Mouse (Mus musculus) embryonic facial prominence, embryonic 10.5 days (tissue): ENCODE data around the gene Mynn. TPM values are rescaled to one million over a fixed set of nuclear protein-coding genes. Genes with fewer than 3 reads are reported as not detected.

Source experiments
- DNase-seq: peaks from one replicate; pipeline ENCODE4 v3.0.0-alpha.2; 2017; ENCODE audit warnings: low spot score
- H3K27ac ChIP-seq: fragments of 300-500 bp; sonication (generic); replicated peaks from 2 replicates; pipeline ENCODE4 v1.5.1; 2016; ENCODE audit warnings: mild to moderate bottlenecking
- H3K27me3 ChIP-seq: fragments of 300-500 bp; sonication (generic); replicated peaks from 2 replicates; pipeline ENCODE4 v1.6.1; 2016; ENCODE audit warnings: low read depth, mild to moderate bottlenecking; ENCODE audit not compliant: poor library complexity, severe bottlenecking
- H3K36me3 ChIP-seq: fragments of 300-500 bp; sonication (generic); replicated peaks from 2 replicates; pipeline ENCODE4 v1.6.1; 2016; ENCODE audit warnings: mild to moderate bottlenecking, moderate library complexity
- H3K4me1 ChIP-seq: fragments of 300-500 bp; sonication (generic); 2 replicates; pipeline ENCODE4 v1.6.1; 2016
- H3K4me3 ChIP-seq: fragments of 300-500 bp; sonication (generic); 2 replicates; pipeline ENCODE4 v1.5.1; 2016; ENCODE audit warnings: mild to moderate bottlenecking, moderate library complexity
- H3K9me3 ChIP-seq: fragments of 300-500 bp; sonication (generic); 2 replicates; pipeline ENCODE4 v1.6.1; 2016; ENCODE audit warnings: mild to moderate bottlenecking
- WGBS: fragments of 180-500 bp; shearing (Covaris S2); methylation state at CpG from one replicate; pipeline ENCODE4 v1.1.7; 2016; 5-methylcytosine and 5-hydroxymethylcytosine counted together
- polyA plus RNA-seq: library from polyadenylated mRNA; unstranded; fragments of >200 nt; fragmentation: Nextera tagmentation; extraction: Ambion mirVana; gene quantifications from 2 replicates; pipeline ENCODE4 v1.2.1, GENCODE M21; 2016

Mynn gene
- polyA plus RNA-seq, 1 experiment from 2014 or later: 30.0 TPM

GRCm38 (mm10) chr3:30648466-30648865 is 46.6 kb downstream of the Mynn start:
- 93% methylated on average over 2 of the region's 2 CpGs for WGBS
- H3K4me3 ChIP-seq: no peak overlapping the region
- no peak for DNase-seq

DNA sequence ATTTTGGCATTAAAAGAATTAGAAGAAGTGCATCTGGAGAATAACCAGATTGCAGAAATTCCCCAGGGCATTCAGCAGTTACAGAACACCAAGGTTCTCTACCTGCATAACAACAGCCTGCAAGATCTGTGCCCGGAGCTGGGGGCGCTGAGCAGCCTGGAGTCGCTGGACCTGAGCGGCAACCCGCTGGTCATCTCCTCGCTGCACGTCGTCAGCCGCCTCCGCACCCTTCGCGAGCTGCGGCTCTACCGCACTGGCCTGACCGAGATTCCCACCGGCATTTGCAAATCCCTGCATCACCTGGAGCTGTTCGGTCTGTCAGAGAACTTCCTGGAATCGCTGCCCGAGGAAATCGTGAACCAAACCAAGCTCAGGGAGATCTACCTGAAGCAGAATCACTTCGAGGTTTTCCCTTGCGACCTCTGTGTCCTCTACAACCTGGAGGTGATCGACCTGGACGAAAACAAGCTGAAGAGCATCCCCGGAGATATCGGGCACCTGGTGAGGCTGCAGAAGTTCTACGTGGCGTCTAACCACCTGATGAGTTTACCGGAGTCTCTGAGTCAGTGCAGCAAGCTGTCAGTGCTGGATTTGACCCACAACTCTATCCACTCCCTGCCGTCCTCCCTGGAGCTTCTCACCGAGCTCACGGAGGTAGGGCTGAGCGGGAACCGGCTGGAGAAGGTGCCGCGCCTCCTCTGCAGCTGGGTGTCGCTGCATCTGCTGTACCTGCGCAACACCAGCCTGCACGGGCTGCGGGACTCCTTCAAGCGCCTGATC is 48.4 kb downstream of the Mynn start:
- Histone ChIP-seq H3K27me3 (peaks cover 50% of the 10 kb centered on the region), H3K36me3 (no peaks in the 10 kb centered on the region), H3K27ac (no peak overlapping the region), H3K4me1 (peaks cover 28% of the 10 kb centered on the region), H3K9me3 (no peaks in the 10 kb centered on the region), H3K4me3 (peak overlapping the region; percentile 58)
- WGBS: under 1% methylated on average over 41 of the region's 41 CpGs
- DNase-seq: peak; percentile 57

More at GRCm38 (mm10) chr3:30648466-30648865, 46.6 kb downstream of the Mynn start:
- Histone ChIP-seq H3K9me3 (no peaks in the 10 kb centered on the region), H3K27ac (no peak overlapping the region), H3K36me3 (no peaks in the 10 kb centered on the region), H3K4me1 (peaks cover 28% of the 10 kb centered on the region), H3K27me3 (peaks cover 50% of the 10 kb centered on the region)

DNA sequence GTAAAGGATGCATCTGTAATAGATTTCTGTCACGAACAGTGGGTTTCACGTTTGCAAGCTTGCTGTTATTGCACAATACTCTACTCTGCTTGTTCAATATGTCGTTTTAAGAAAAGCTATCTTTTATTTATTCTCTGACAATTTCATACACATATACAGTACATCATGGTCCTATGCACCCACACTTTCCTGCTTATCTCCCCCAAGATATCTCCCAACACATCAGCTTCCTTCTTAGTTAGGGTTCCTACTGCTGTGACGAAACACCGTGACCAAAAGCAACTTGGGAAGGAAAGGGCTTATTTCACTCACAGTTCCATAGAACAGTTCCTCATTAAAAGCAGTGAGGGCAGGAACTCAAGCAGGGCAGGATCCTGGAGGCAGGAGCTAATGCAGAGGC is 54.1 kb downstream of the Mynn start:
- no peaks in the 10 kb centered on the region for H3K9me3 ChIP-seq
- no peak for DNase-seq
- no peak overlapping the region for H3K4me3 ChIP-seq
- H3K4me1 ChIP-seq: 0 out of 2 replicates have a peak, but pooled peaks cover 3% of the 10 kb centered on the region
- WGBS: 84% methylated on average over 5 of the region's 5 CpGs
- H3K27ac ChIP-seq: no peak overlapping the region
- peaks cover 11% of the 10 kb centered on the region for H3K27me3 ChIP-seq
- H3K36me3 ChIP-seq: no peaks in the 10 kb centered on the region

DNA sequence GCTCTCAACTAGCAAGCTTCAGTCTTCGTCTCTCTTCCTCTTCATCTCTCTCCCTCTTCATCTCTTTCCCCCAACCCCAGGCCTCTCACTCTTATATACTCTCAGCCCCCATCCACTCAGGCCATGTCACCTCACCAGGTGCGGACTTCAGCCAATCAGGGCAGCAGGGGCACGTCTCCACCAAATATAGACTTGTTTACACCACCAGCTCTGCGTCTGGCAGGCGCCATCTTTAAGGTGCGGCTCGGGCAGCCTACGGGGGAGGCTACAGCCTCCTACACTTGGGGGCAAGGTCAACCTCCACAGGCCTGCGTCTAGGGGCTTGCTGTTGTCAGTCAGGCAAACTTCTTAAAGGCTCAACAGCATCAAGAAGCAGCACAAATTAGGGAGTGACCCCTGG is 56.6 kb downstream of the Mynn start:
- 85% methylated on average over 9 of the region's 9 CpGs for WGBS
- Histone ChIP-seq H3K36me3 (no peaks in the 10 kb centered on the region), H3K27me3 (no peaks in the 10 kb centered on the region), H3K4me3 (no peak overlapping the region), H3K27ac (no peak overlapping the region), H3K9me3 (no peaks in the 10 kb centered on the region), H3K4me1 (no peaks in the 10 kb centered on the region)
- DNase-seq: no peak

Other genes with a start within 250 kb of the Mynn start
- gene Mecom, start 54.1 kb upstream of the Mynn start, polyA plus RNA-seq: 52.0 and 53.0 TPM in 2 replicates
- gene Actrt3, start 2.1 kb upstream of the Mynn start, polyA plus RNA-seq: not detected in 2 replicates
- gene Lrriq4, start 42.4 kb downstream of the Mynn start, polyA plus RNA-seq: not detected in 2 replicates
- 2.4 and 3.0 TPM in 2 replicates for gene Lrrc34, start 45.8 kb downstream of the Mynn start, polyA plus RNA-seq
- gene Lrrc31, start 97.8 kb downstream of the Mynn start, polyA plus RNA-seq: not detected in 2 replicates
- gene Samd7, start 144.2 kb downstream of the Mynn start, polyA plus RNA-seq: not detected in 2 replicates
- 44.8 and 58.1 TPM in 2 replicates for gene Sec62, start 190.8 kb downstream of the Mynn start, polyA plus RNA-seq